Mouse (Mus musculus) CH12.LX (cell line): ENCODE measurements around the gene Tex14.
"Not testable (repeated sequence)": the region's sequence is repeated elsewhere in the genome, so short reads cannot be mapped to it uniquely, and the experiment has no call there.

ENCODE experiments used
- BHLHE40 ChIP-seq: IDR thresholded peaks from 2 replicates; pipeline ENCODE4 v1.6.1; 2011; ENCODE audit warnings: mild to moderate bottlenecking, low read depth, low read length, improper control_type of control experiment
- CTCF ChIP-seq, 2 experiments: IDR thresholded peaks in 1 of 2; conservative IDR thresholded peaks in 1 of 2; 2 replicates each; pipeline ENCODE4 v1.5.1; 2011 to 2012; ENCODE audit warnings: low read depth in 2 of 2, low read length in 2 of 2, improper control_type of control experiment in 1 of 2, inconsistent platforms in 1 of 2, mild to moderate bottlenecking in 1 of 2, moderate library complexity in 1 of 2
- MAX ChIP-seq: IDR thresholded peaks from 2 replicates; pipeline ENCODE4 v1.6.1; 2011; ENCODE audit warnings: low read length, improper control_type of control experiment
- RCOR1 ChIP-seq: conservative IDR thresholded peaks from 2 replicates; pipeline ENCODE4 v1.6.1; 2012; ENCODE audit warnings: low read depth, mild to moderate bottlenecking, inconsistent platforms, low read length, improper control_type of control experiment
- UBTF ChIP-seq: IDR thresholded peaks from 2 replicates; pipeline ENCODE4 v1.6.1; 2012; ENCODE audit warnings: low read depth, mild to moderate bottlenecking, inconsistent platforms, low read length, improper control_type of control experiment, moderate library complexity

- not testable (repeated sequence) for TF ChIP-seq UBTF; CTCF (conservative IDR thresholded peaks at IDR 0.05 in 1 of 2, IDR thresholded peaks at IDR 0.05 in 1 of 2; ENCODE audit: low read depth in 2 of 2, low read length in 2 of 2); RCOR1; BHLHE40; MAX
Measured at GRCm38 (mm10) chr11:87435107-87435506, 30.2 kb downstream of the Tex14 start.
